Mouse (Mus musculus): ENCODE data around the gene Gm44965. TPM values are rescaled to one million over a fixed set of nuclear protein-coding genes. Genes with fewer than 3 reads are reported as not detected.

Gm44965 gene
- polyA plus RNA-seq, 1 experiment from 2014 or later: 1.0 TPM

DNA sequence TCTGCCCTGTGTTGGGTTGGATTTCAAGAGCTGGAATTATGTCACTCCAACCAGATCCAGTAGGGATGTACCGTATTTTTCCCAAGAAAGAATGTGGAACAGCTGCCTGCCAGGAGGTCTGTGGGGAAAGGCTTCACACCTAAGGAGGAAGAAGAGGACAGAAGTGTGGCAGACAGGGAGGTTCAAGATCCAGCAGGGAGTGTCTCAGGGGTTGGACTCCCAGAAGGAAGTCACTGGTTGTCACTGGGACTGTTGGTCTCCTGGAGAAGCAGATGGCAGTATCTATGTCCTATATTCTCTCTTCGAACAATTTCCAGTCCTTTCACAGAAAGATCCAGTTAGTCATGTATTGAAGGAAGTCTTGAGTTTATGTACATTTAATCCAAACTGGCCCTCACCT, 53.9 kb downstream of the Gm44965 start:
- Histone ChIP-seq H3K36me3 (no peaks in the 10 kb centered on the region), H3K4me2 (no peak overlapping the region), H3K27ac (replicated peaks) (no peak overlapping the region), H3K9me3 (no peaks in the 10 kb centered on the region), H3K4me1 (replicated peaks) (no peaks in the 10 kb centered on the region), H3K27me3 (no peaks in the 10 kb centered on the region), H3K9ac (no peak overlapping the region), H3K4me3 (no peak overlapping the region)
- no peak for ATAC-seq (ENCODE audit: low FRiP score, low read depth)
- WGBS: 91% methylated on average over 2 of the region's 2 CpGs

DNA sequence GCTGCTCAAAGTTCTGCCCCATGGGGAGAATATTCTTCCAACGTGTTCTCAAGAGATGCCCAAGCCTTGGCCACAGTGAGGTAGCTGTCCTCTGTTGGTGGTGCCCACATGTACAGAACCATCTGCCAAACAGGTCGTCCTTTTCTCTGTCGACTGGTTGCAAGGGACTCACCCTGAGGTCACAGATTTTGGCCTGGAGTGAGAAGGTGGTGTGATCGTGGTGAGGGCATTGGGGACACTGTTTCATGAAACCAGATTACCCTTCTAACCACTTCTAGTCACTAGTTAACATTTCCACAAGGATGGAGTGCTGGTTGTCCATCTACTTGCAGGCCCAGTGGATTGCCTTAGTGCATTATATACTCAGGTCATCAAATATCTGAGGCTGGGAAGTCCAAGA, 55.0 kb downstream of the Gm44965 start:
- WGBS: 87% methylated on average over 4 of the region's 4 CpGs
- H3K4me1 ChIP-seq (replicated peaks): no peaks in the 10 kb centered on the region
- no peaks in the 10 kb centered on the region for H3K9me3 ChIP-seq
- no peak overlapping the region for H3K9ac ChIP-seq
- H3K27ac ChIP-seq (replicated peaks): no peak overlapping the region
- H3K4me2 ChIP-seq: no peak overlapping the region
- no peaks in the 10 kb centered on the region for H3K36me3 ChIP-seq
- H3K27me3 ChIP-seq: no peaks in the 10 kb centered on the region
- H3K4me3 ChIP-seq: no peak overlapping the region
- ATAC-seq (ENCODE audit: low FRiP score, low read depth): no peak

DNA sequence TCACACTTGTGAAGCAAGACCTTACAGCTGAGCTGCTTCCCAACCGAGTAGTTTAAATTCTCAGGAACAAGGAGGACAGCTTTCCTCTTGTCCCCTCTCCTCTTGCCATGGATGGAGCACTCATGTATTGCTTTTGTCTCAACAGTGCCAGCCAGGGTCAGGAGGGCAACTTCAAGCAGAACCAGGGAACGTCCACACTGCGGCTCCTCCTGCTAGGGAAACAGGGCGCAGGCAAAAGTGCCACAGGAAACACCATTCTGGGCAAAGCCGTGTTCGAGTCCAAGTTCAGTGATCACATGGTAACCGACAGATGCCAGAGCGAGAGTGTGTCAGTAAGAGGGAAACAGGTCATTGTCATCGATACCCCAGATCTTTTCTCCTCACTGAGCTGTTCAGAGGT, 56.3 kb downstream of the Gm44965 start:
- 88% methylated on average over 9 of the region's 9 CpGs for WGBS
- no peak overlapping the region for H3K4me2 ChIP-seq
- no peak overlapping the region for H3K27ac ChIP-seq (replicated peaks)
- no peaks in the 10 kb centered on the region for H3K36me3 ChIP-seq
- no peak overlapping the region for H3K4me3 ChIP-seq
- no peak overlapping the region for H3K9ac ChIP-seq
- no peaks in the 10 kb centered on the region for H3K9me3 ChIP-seq
- ATAC-seq (ENCODE audit: low FRiP score, low read depth): no peak
- no peaks in the 10 kb centered on the region for H3K27me3 ChIP-seq
- H3K4me1 ChIP-seq (replicated peaks): no peaks in the 10 kb centered on the region

DNA sequence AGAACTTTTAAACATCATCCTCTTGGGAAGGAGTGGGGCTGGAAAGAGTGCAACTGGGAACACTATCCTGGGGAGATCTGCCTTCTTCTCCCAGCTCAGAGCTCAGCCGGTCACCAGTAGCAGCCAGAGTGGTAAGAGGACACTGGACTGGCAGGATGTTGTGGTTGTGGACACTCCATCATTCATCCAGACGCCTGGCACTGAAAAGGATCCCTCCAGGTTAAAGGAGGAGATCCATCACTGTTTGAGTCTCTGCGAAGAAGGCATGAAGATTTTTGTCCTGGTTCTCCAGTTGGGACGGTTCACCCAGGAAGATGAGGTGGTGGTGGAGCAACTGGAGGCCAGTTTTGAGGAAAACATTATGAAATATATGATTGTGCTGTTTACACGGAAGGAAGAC, 65.0 kb downstream of the Gm44965 start:
- no peak for ATAC-seq (ENCODE audit: low FRiP score, low read depth)
- no peaks in the 10 kb centered on the region for H3K4me1 ChIP-seq (replicated peaks)
- H3K27me3 ChIP-seq: no peaks in the 10 kb centered on the region
- WGBS: 78% methylated on average over 5 of the region's 5 CpGs
- H3K9me3 ChIP-seq: no peaks in the 10 kb centered on the region
- H3K9ac ChIP-seq: no peak overlapping the region
- no peak overlapping the region for H3K4me2 ChIP-seq
- no peak overlapping the region for H3K27ac ChIP-seq (replicated peaks)
- no peak overlapping the region for H3K4me3 ChIP-seq
- H3K36me3 ChIP-seq: no peaks in the 10 kb centered on the region

DNA sequence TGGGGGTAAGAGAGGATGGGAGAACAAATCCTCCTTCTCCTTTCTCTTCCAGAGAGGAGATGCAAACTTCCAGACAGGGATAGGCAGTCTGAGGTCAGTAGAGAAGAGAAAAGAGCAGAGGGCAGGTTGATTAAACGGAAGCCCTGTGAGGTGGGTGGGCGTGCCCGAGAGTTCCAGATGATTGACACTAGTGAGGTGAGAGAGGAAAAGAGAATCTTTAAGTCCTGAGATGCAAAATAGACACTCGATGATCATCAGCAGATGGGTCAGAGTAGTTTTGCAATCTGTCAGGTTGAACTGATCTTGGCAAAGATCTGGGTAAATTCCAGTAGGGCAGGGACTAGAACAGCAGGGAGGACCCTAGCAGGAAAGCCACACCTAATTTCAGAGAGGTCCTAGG, 71.0 kb downstream of the Gm44965 start:
- ATAC-seq (ENCODE audit: low FRiP score, low read depth): no peak
- H3K4me2 ChIP-seq: no peak overlapping the region
- H3K27me3 ChIP-seq: no peaks in the 10 kb centered on the region
- H3K36me3 ChIP-seq: no peaks in the 10 kb centered on the region
- no peaks in the 10 kb centered on the region for H3K4me1 ChIP-seq (replicated peaks)
- no peak overlapping the region for H3K9ac ChIP-seq
- 91% methylated on average over 4 of the region's 4 CpGs for WGBS
- no peak overlapping the region for H3K27ac ChIP-seq (replicated peaks)
- H3K9me3 ChIP-seq: no peaks in the 10 kb centered on the region
- H3K4me3 ChIP-seq: no peak overlapping the region

DNA sequence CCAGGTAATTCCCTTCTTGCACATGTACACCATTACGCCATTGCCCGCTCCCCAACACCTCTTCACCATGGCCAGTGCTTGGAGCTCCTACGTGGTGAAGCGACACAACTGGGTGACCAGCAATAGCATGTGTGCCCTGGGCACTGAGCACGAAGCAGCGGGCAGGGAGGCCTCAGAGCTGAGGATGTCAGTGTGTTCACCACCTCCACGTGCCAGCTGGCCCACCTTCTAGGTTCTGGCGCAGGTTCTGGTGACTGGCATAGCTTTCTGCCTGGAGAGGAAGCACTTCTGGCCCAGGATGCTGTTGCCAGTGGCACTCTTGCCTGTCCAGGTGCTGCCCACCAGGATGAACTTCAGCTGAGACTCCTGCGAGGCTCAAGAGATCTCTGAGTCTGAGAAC, 71.7 kb downstream of the Gm44965 start:
- H3K9me3 ChIP-seq: no peaks in the 10 kb centered on the region
- H3K4me1 ChIP-seq (replicated peaks): no peaks in the 10 kb centered on the region
- H3K27me3 ChIP-seq: no peaks in the 10 kb centered on the region
- WGBS: 94% methylated on average over 9 of the region's 9 CpGs
- no peak overlapping the region for H3K9ac ChIP-seq
- H3K4me2 ChIP-seq: no peak overlapping the region
- no peaks in the 10 kb centered on the region for H3K36me3 ChIP-seq
- ATAC-seq (ENCODE audit: low FRiP score, low read depth): no peak
- no peak overlapping the region for H3K4me3 ChIP-seq
- no peak overlapping the region for H3K27ac ChIP-seq (replicated peaks)

DNA sequence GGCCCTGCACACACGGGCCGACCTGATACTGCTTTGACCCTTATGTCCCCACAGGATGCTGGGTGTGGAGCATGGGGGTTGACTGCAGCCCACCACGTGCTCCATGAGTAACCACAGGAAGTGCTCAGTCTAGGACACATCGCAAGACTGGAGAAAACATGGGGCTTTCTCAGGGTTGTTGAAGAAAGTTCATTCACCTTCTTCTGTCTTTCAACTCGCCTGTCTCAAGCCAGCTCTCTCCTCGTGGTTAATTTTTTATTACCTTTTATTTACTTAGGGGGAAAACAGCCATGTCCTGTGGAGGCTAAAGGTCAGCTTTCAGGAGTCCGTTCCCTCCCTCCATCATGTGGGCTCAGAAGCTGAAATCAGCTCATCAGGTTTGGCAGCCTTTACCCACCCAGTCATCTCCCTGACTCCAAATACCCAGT, 72.4 kb downstream of the Gm44965 start:
- Histone ChIP-seq H3K27me3 (no peaks in the 10 kb centered on the region), H3K4me1 (replicated peaks) (no peaks in the 10 kb centered on the region), H3K27ac (replicated peaks) (no peak overlapping the region), H3K9me3 (no peaks in the 10 kb centered on the region), H3K4me2 (no peak overlapping the region), H3K4me3 (no peak overlapping the region), H3K36me3 (no peaks in the 10 kb centered on the region), H3K9ac (no peak overlapping the region)
- 74% methylated on average over 7 of the region's 7 CpGs for WGBS
- ATAC-seq (ENCODE audit: low FRiP score, low read depth): no peak

DNA sequence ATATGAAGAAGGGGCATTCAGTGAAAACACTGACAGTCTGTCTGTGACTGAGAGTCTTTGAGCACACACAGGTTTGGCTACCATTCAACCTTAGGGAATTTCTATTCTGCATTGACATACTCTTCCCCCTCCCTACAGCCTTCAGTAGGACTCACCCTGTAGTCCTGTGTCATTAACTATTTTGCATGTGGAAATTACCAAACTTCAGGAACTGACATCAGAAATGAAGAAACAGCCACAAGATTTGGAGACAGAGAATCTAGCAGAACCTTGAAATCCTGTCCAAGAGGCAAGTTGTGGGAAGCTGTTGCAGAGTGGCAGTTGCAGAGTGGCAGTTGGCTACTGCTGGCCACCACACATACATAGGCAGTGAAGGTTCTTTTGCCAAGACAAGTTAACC, 74.3 kb downstream of the Gm44965 start:
- H3K27me3 ChIP-seq: no peaks in the 10 kb centered on the region
- H3K4me2 ChIP-seq: no peak overlapping the region
- no peak for ATAC-seq (ENCODE audit: low FRiP score, low read depth)
- H3K9me3 ChIP-seq: no peaks in the 10 kb centered on the region
- no peaks in the 10 kb centered on the region for H3K36me3 ChIP-seq
- no peaks in the 10 kb centered on the region for H3K4me1 ChIP-seq (replicated peaks)
- no peak overlapping the region for H3K4me3 ChIP-seq
- no peak overlapping the region for H3K27ac ChIP-seq (replicated peaks)
- no peak overlapping the region for H3K9ac ChIP-seq

Other genes starting within 250 kb of the Gm44965 start
- 26.1 and 27.8 TPM in 2 replicates for gene Krba1, start 198.4 kb upstream of the Gm44965 start, polyA plus RNA-seq (2015; fragmentation: Nextera tagmentation; extraction: Ambion mirVana)
- 27.8 and 30.7 TPM in 2 replicates for gene Zfp467, start 148.1 kb upstream of the Gm44965 start, polyA plus RNA-seq (2015; fragmentation: Nextera tagmentation; extraction: Ambion mirVana)
- gene Sspo, start 145.7 kb upstream of the Gm44965 start, polyA plus RNA-seq (2015; fragmentation: Nextera tagmentation; extraction: Ambion mirVana): 0.22 and 0.78 TPM in 2 replicates
- 296 and 311 TPM in 2 replicates for gene Atp6v0e2, start 56.3 kb upstream of the Gm44965 start, polyA plus RNA-seq (2015; fragmentation: Nextera tagmentation; extraction: Ambion mirVana)
- gene Lrrc61, start 39.1 kb upstream of the Gm44965 start, polyA plus RNA-seq (2015; fragmentation: Nextera tagmentation; extraction: Ambion mirVana): 24.8 and 29.2 TPM in 2 replicates
- 5.1 and 7.6 TPM in 2 replicates for gene Rarres2, start 21.2 kb upstream of the Gm44965 start, polyA plus RNA-seq (2015; fragmentation: Nextera tagmentation; extraction: Ambion mirVana)
- not detected in 2 replicates for gene Gm45021, start 4.3 kb upstream of the Gm44965 start, polyA plus RNA-seq (2015; fragmentation: Nextera tagmentation; extraction: Ambion mirVana)
- gene Repin1, start 58 bp upstream of the Gm44965 start, polyA plus RNA-seq (2015; fragmentation: Nextera tagmentation; extraction: Ambion mirVana): 44.3 and 46.1 TPM in 2 replicates
- gene Zfp775, start 8.1 kb downstream of the Gm44965 start, polyA plus RNA-seq (2015; fragmentation: Nextera tagmentation; extraction: Ambion mirVana): 13.5 and 14.5 TPM in 2 replicates
- 26.4 and 27.1 TPM in 2 replicates for gene AI854703, start 32.8 kb downstream of the Gm44965 start, polyA plus RNA-seq (2015; fragmentation: Nextera tagmentation; extraction: Ambion mirVana)
- gene Gimap8, start 53.3 kb downstream of the Gm44965 start, polyA plus RNA-seq (2015; fragmentation: Nextera tagmentation; extraction: Ambion mirVana): 0.56 TPM in 2 replicates
- gene Gimap9, start 82.2 kb downstream of the Gm44965 start, polyA plus RNA-seq (2015; fragmentation: Nextera tagmentation; extraction: Ambion mirVana): 1.6 and 1.7 TPM in 2 replicates
- 1.1 and 1.4 TPM in 2 replicates for gene Gimap4, start 90.6 kb downstream of the Gm44965 start, polyA plus RNA-seq (2015; fragmentation: Nextera tagmentation; extraction: Ambion mirVana)
- gene Gimap6, start 114.3 kb downstream of the Gm44965 start, polyA plus RNA-seq (2015; fragmentation: Nextera tagmentation; extraction: Ambion mirVana): 7.5 and 7.9 TPM in 2 replicates
- gene Gm28053, start 124.7 kb downstream of the Gm44965 start, polyA plus RNA-seq (2015; fragmentation: Nextera tagmentation; extraction: Ambion mirVana): 0.66 and 1.1 TPM in 2 replicates
- not detected in 2 replicates for gene Gimap7, start 124.7 kb downstream of the Gm44965 start, polyA plus RNA-seq (2015; fragmentation: Nextera tagmentation; extraction: Ambion mirVana)
- 6.5 and 6.7 TPM in 2 replicates for gene Gimap1, start 145.1 kb downstream of the Gm44965 start, polyA plus RNA-seq (2015; fragmentation: Nextera tagmentation; extraction: Ambion mirVana)
- 1.2 and 2.3 TPM in 2 replicates for gene Gimap5, start 152.3 kb downstream of the Gm44965 start, polyA plus RNA-seq (2015; fragmentation: Nextera tagmentation; extraction: Ambion mirVana)
- not detected in 2 replicates for gene Gimap3, start 176.9 kb downstream of the Gm44965 start, polyA plus RNA-seq (2015; fragmentation: Nextera tagmentation; extraction: Ambion mirVana)
- gene Tmem176a, start 247.0 kb downstream of the Gm44965 start, polyA plus RNA-seq (2015; fragmentation: Nextera tagmentation; extraction: Ambion mirVana): 23.0 and 27.2 TPM in 2 replicates
- 111 and 139 TPM in 2 replicates for gene Tmem176b, start 247.6 kb downstream of the Gm44965 start, polyA plus RNA-seq (2015; fragmentation: Nextera tagmentation; extraction: Ambion mirVana)